Mouse (Mus musculus): ENCODE results near the gene Necab2.
A peak's percentile ranks its signal among the peaks of the same experiment; 100 is the strongest.

Necab2 gene

DNA sequence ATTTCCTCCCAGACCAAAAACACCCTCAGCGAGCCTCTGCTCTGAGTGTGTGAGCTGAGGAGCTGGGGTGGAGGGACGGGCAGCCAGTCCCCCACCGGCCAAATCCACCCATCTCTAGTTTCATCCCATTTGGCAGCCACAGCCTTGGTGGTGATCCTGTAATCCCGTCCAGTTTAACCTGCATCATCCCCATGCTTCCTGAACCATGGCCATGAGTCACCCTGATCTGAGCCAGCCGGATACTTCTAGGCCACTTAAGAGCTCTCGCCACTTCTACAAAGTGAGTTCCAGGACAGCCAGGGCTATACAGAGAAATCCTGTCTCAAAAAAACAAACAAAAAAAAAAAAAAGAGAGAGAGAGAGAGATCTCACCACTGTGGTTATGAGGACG is 18.2 kb upstream of the Necab2 start:
- no peak for DNase-seq (ENCODE audit: low spot score in 2 of 2)

DNA sequence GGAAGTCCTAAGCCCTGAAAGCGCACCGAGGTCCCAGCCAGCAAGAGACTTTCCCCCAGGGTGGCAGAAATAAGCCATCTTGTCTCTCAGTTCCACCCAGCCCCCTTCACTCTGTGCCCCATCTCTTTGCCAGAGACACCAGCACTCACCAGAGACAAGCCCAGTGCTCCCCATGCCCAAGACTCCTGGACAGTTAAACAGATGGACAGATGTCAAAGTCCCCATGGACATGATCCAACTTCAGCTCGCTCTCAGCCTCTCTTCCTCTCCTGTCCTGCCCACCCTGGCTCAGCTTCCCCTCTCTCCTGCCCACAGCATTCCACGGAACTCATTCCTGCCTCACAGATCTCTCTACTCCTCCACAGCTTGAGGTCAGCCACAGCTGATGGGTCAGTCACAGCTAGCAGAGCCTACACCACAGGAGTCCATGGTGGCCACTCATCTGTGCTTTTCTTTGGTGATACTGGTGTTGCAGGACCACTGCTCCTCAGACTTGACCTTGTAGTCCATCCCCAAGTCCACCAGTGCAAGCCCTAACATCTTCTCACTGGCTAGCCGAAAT is 17.7 kb upstream of the Necab2 start:
- DNase-seq (ENCODE audit: low spot score in 2 of 2): no peak

DNA sequence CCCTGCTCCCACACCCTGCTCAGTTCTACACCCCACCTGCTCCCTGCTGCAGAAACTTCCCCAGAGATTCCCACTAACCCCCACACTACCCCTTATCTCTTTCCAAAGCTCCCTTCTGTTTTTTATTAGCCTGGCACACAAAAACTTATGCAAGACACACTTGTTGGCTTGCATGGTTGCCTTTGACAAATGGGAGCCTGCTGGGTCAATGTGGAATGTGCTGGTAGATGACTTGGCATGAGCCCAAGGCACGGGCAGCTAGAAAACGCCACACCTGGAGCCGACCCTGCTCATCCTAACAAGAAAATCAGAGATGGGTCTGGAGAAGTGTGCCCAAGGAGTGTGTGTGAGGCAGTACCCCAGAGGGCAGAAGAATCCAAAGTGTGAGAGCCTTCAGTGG is 17.0 kb upstream of the Necab2 start:
- DNase-seq (ENCODE audit: low spot score in 2 of 2): no peak

DNA sequence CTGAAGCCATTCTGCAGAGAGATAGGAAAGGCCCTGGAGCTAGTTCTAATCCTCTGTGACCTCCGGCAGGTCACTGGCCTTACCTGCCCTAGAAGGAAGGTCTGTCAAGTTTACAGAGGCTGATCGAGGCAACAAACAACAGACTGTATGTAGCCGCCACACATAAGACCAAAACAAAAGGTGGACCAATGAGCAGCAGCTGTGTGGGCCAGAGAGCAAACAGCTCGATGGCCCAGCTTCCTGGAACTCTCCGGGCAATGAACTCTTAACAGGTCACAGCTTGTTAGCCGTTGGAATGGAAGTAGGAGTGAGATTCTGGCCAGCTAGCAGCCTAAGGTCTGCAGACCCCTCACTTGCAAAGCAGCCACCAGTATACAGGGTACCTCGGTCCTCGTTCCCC is 16.3 kb upstream of the Necab2 start:
- no peak for DNase-seq (ENCODE audit: low spot score in 2 of 2)

DNA sequence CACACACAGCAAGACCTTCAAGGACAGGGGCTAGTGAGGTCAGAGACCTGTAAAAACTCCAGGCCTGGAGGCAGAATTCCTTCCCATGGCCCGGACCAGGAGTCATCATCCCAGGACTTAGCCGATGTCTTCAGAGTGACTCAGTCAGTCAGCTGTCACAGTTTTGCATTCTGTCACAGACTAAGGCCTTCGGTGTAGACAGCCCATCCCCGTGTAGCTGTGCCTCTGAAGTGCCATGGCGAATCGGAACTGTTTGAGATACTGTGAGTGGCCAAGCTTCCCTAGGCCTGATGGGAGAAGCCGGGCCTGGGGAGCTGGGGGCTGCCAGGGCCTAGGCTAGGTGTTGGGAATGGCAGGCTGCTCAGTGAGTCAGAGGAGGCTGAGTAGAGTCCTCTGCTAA is 15.8 kb upstream of the Necab2 start:
- no peak for DNase-seq (ENCODE audit: low spot score in 2 of 2)

DNA sequence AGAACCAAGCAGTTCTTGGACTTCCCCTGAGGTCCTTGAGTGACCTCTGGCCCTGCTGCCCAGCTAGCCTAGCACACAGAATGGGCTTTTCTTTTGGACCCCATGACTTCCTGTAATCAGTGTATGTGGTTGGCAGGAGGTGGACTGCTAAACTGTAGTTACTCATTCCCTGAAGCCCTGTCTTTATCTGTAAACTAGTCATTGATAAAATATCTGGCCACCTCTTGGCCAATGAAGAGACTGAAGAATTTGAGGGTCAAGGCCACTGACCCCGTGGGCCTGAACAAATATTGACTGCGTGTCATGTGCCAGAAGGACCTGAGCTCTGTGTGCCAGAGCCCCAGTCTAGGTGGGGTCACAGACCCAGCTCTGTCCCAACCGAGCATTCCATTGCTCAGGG is 14.1 kb upstream of the Necab2 start:
- DNase-seq (ENCODE audit: low spot score in 2 of 2): no peak

DNA sequence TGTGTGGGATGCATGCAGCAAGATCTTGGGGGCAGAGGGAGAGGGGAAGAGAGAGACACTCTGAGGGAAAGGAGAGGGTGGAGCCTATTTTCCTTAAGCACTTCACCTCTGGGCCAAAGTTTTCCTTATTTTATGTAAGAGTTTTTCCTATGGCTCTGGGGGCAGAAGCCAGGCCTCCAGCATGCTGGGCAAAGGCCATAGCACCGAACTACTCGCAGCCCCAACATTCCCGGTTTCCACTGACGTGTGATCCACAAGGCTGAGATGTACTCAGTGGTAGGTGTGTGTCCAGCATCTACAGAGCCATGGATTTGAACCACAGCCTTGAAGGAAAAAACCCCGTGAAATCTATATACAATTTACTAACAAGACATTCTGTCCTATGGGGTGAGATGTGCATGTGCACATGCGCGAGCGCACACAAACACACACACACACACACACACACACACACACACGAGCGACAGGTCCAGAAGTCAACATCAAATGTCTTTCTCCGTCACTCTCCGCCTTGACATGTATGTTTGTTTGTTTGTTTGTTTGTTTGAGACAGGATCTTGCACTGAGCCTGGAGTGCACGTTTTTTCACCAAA is 12.8 kb upstream of the Necab2 start, which contains the start of gene Osgin1:
Osgin1 (plus strand) TSS at position 543 of the 593 bp plus-strand sequence.
- no peak for DNase-seq (ENCODE audit: low spot score in 2 of 2)

DNA sequence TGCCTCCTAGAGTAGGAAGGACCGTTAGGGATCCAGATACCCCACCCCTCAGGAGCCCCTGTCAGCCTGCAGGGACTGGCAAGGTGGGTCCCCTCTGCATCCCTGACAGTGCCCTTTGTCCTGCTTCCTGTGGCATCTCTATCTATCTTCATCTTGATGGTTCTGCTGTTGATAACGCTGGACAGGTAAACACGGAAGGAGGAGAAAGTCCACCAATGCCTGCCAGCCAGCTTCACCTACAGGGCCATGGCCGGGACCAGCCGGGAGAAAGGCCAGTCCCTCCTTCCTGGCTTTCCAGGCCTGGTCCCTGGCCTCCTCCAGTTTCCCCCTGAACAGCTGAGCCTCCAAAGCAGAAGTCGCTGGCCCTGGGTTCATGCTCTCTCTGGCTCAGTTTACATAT is 11.9 kb upstream of the Necab2 start:
- DNase-seq (ENCODE audit: low spot score in 2 of 2): no peak

DNA sequence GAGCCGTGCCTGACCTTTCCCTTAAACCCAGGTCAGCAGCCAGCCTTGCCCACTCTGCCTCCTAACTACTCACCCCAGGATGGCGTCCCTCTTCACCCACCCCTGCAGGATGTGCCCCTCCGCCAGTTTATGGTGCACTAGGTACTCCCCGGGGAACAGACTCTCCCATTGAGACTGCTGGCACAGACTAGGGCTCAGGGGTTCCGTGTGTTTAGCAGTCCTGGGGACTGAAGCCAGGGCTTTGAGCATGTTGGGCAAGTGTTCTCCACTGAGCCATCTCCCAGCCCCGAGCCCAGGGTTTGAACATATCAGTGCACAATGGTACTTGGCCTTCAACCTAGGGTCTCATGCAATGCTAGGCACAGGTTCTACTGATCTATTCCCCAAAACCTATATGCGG is 11.0 kb upstream of the Necab2 start:
- no peak for DNase-seq (ENCODE audit: low spot score in 2 of 2)

DNA sequence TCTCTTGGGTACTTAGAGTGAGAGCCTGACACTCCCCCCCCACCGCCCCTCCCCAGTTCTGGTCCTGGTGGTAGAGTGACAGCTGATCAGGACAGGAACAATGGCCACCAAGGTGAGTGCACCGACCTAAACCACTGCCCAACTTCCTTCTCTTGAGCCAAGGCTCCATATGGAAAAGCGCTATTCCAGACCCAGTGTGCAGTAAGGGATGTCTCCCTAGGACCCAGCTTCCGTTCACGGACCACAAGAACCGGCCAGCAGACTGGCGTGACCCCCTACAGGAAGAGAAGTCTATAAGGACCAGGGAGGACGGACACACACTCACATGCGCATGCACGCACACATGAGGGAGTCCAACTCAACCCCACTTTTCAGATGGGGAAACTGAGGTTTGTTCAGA is 10.2 kb upstream of the Necab2 start:
- no peak for DNase-seq (ENCODE audit: low spot score in 2 of 2)

DNA sequence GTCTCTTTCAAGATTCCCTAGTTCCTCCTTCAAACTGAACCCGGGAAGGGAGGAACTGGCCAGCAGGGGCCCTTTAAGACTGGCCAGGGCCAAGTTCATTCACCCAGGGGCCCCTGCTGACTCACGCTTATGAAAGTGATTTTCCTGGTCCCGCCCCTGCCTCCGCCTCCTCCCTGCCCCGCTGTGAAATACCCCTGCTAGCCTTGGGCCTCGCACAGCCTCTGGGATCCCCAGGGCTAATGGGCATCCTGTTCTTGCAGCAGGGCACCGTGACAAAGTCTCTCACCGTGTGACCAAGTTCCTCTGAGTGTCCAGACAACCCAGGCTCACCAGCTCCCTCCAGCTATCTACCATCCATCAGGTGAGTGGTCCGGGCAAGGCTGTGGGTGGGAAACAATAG is 9.6 kb upstream of the Necab2 start:
- DNase-seq (ENCODE audit: low spot score in 2 of 2): no peak

DNA sequence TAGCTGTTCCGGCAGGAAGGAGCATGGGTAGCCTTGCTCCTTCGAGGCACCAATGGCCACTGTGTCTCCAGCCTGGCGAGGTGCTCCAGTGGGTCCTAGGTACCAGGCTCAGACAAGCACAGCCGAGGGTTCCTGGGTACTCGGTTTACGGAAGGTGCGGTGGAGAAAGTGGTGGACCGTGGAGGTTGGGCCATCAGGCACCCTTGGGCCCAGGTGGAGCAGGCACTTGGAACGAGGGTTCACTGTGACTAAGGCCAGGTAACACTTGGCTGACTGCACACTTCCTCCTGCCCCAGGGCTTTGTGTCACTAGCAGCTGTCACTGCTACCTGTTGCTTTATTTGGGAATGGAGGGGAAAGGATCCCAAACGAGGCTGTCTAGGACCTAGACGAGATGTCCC is 9.0 kb upstream of the Necab2 start:
- DNase-seq (ENCODE audit: low spot score in 2 of 2): no peak

DNA sequence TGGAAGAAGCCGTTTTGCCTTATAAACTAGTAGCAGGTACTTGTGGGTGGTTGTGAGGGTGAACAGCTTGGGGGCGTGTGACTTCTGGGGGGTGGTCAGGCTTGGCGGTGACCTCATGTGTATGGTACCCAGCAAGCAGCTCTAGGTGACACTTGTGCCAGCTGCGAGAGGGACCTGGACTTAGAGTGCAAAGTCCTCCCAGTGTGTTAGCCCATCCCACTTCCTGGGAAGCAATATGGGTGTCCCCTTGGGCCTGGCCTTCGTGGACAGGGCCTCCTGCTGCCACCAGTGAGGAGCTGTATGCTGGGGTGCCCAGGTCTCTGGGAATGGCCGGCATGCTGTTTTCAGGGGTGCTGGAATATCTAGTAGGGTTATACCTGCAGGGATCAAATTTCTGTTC is 7.6 kb upstream of the Necab2 start:
- DNase-seq (ENCODE audit: low spot score in 2 of 2): no peak

DNA sequence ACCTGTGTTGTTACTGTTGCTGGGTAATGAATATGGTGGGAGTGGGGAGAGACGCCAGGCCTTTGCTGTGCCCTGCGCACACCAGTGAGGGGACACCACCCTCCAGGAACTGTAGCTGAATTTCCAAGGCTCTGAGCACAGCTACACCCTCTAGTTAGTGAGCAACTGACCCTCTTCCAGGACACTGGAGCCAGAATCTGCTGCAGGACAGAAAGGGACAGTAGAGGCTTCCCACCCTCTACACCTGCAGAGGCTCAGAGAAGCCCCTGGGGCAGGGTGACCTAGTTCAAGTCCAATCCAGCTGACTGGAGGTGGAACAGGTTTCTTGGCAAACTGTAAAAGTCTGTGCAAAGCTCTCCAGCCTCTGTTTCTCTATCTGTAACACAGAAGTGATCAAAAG is 7.1 kb upstream of the Necab2 start:
- DNase-seq (ENCODE audit: low spot score in 2 of 2): no peak

DNA sequence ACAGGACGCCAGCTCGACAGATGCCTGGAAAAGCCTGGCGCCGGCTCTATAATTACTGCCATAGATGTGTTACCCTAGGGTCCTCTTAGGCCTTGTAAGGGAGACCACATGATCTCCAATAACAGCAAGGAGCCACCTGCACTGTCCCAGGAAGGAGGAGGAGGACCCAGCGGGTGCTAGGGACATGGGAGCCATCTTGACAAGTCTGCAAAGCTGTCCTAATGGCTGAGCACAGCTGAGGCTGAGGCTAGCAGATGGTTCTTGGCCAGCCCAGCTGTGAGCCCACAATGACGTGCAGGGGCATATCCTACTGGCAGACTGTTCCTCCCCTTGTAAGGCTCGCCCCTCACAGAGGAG is 6.6 kb upstream of the Necab2 start:
- no peak for DNase-seq (ENCODE audit: low spot score in 2 of 2)

DNA sequence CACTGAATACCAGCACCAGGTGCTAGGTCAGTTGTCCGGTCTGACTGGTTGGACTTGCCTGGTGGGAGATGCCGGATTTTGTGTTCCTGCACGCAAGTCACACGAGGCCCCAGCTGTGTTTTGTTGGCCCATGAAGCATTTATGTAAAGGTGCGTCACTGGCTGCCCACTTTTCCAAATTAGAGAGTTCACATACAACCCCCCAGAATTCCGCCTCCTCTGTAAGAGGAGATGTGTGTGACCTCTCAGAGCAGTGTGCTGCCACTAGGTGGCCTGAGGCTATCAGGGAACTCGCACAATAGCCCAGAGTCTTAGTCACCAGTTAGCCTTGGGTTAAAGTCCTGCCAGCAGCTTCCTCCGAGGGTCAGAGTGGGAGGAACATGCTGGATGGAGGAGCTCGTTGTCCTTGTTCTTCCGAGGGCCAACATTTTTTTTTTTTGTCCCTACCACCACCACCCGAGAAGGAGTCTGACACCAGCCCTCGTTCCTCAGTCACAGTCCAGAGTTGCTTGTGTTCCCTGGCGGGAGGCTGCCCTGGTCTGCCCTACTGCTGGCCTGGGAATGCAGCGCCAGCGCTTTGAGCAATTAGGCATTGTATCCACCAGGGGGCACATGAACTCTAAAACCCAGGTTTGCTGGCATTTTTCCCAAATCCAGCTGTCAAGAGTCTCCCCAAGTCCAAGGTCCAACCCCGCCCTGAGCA is 6.1 kb upstream of the Necab2 start:
- DNase-seq (ENCODE audit: low spot score in 2 of 2): peak in 1 of 2 experiments; percentile 60

DNA sequence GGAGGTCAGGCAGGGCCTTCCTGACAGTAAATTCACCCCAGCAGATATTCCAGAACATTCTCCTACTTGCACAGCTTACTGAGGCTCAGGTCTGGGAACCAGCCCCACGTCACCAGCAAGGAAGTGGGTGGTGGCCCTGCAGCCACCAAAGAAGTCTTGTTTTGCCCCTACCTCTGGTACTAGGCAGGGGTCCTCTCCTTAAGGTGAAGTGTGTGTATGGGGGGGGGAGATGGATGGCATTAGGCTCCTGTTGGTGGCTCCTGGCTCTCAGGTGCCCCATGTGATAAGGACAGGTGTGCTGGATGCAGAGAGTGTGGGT is 5.6 kb upstream of the Necab2 start:
- no peak for DNase-seq (ENCODE audit: low spot score in 2 of 2)

DNA sequence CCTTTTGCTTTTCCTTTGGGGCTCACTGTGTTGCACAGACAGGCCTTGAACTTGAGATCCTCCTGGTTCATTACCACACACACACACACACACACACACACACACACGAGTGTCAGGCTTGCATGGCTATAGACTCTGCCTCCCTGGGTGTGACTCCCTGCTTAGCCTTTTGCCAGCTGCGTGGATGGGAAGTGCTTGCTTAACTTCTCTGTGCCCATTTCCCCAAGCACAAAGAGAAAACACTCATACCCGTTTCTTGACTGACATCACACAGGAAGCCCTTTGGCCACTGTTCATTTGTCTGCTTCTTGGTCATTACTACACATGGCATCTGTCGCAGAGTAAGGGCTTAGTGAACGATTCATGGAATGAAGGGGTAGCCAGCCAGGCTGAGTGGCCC is 4.5 kb upstream of the Necab2 start:
- no peak for DNase-seq (ENCODE audit: low spot score in 2 of 2)

DNA sequence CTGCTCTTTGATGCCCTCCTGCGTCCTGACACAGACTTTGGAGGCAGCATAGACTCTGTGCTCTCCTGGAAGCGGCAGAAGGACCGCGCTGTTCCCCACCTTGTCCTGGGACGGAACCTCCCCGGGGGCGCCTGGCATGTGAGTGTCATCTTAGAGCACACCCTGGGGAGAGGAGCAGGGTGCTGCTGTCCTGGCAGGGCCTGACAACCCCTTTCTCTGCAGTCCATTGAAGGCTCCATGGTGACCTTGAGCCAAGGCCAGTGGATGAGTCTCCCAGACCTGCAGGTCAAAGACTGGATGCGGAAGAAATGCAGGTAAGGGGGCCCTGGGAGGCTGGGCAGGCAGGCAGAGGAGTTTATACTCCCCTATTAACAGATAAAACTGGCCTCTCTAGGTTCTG is 3.5 kb upstream of the Necab2 start:
- DNase-seq (ENCODE audit: low spot score in 2 of 2): no peak

DNA sequence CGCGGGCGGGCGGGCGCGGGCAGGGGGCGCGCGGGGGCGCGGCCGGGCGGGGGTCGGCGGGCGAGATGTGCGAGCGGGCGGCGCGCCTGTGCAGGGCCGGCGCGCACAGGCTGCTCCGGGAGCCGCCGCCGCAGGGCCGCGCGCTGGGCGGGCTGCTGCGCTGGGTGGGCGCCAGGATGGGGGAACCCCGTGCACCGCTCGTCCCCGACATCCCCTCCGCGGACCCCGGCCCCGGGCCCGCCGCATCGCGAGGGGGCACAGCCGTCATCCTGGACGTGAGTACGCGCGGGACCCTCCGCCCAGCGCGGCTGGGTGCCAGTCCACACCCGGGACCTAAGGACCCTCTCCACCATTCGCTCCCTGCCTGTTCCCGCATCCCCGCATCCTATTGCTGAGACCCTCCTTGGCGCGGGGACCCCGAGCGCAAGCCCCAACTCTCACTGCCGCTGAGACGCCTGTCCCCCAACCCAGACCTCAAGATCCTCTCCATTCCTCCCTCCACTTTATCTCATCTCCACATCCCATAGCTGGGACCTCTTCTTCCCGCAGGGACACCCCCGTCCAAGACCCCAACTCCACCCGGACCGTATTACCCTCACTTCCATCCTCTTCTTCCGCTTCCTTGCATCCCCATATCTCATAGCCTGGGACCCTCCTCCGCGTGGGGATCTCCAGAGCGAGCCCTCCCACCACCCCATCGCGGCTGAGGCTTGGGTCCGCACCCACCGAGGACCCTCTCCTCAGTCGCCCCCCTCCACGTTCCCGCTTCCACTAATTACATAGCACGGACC is 666 bp downstream of the Necab2 start:
- peak in 1 of 2 experiments; percentile 54 for DNase-seq (ENCODE audit: low spot score in 2 of 2)

DNA sequence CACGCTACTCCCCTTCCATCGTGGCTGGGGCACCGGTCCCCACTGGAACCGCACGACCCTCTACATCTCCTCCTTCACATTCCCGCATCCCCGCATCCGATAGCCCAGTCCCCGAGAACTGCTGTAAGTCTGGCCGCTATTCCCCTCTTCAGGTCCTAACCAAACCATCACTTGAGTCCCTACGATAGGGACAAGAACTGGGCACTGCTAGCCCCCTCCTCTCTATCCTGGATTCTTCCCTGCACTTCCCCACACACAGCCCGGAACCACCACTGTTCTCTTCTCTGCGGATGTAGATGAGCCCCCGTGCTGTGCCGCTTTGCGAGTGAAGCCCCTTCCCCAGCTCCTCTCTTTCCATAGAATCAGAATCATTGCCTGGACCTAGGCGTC is 1.3 kb downstream of the Necab2 start:
- DNase-seq (ENCODE audit: low spot score in 2 of 2): no peak

DNA sequence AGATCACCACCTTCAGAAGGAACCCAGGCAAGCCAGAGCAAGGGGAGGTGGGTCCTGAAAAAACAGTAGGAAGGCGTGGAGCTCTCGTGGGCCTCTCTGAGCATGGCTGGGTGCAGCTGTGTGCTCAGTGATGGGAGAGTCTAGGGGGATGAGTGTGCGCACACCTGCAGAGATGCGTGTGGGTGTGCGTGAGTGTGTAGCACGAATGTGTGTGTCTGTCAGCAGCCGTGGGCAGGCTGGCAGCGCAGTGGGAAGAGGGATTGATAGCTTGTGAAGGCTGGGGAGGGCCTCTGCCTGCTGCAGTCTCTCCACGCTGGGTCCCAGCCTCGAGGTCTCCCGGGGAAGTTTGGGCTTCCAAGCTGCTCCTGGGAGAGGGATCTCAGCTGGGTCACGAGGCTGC is 3.1 kb downstream of the Necab2 start:
- DNase-seq (ENCODE audit: low spot score in 2 of 2): peak in 1 of 2 experiments; percentile 57

DNA sequence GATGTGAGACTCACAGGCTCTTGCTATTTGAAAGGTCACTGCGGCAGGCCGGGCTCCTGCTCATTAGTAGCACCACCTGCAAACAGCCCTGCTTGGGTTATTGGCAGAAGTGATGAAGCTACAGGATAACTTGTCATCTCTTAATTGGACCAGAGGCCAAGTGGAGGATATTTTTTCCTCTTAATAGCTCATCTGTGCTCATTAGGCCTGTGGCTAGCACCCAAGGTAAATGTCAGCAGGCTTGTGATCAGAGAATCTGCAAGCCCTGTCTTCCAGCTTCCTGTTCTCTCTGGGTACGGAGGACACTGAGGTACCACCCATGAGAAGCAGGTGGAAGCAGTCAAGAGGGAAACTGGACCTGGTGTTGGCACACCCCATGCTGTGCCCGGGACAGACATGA is 4.6 kb downstream of the Necab2 start:
- DNase-seq (ENCODE audit: low spot score in 2 of 2): no peak

Measured in right cerebral cortex, postnatal 10 days (tissue).